Mouse (Mus musculus) C2C12 (cell line): ENCODE results near the gene Asb5. TPM values are rescaled to one million over a fixed set of nuclear protein-coding genes. Genes with fewer than 3 reads are reported as not detected.

ENCODE experiments used
- H3K27me3 ChIP-seq: one replicate; pipeline ENCODE4 v1.6.1; 2011; ENCODE audit not compliant: control insufficient read depth, insufficient read depth, insufficient read length
- H3K36me3 ChIP-seq: one replicate; pipeline ENCODE4 v1.6.1; 2011; ENCODE audit not compliant: control insufficient read depth, insufficient read depth
- H3K4me3 ChIP-seq: one replicate; pipeline ENCODE4 v1.5.1; 2011; ENCODE audit warnings: mild to moderate bottlenecking, control low read depth; ENCODE audit not compliant: poor library complexity, insufficient read depth, severe bottlenecking
- H3K79me2 ChIP-seq: one replicate; pipeline ENCODE4 v1.6.1; 2011; ENCODE audit not compliant: control insufficient read depth, insufficient read depth
- H3K79me3 ChIP-seq: one replicate; pipeline ENCODE4 v1.6.1; 2011; ENCODE audit warnings: low read depth, control low read depth
- H3ac ChIP-seq: one replicate; pipeline ENCODE3; 2011; ENCODE audit warnings: low read depth; ENCODE audit not compliant: control insufficient read depth, insufficient read length
- CEBPB ChIP-seq: IDR thresholded peaks from one replicate; pipeline ENCODE4 v1.6.1; 2011; ENCODE audit warnings: low read depth, mild to moderate bottlenecking, control low read depth, moderate library complexity
- CTCF ChIP-seq: IDR thresholded peaks from one replicate; pipeline ENCODE4 v1.5.1; 2011; ENCODE audit not compliant: control insufficient read depth, insufficient read depth, insufficient read length
- FOSL1 ChIP-seq: IDR thresholded peaks from one replicate; pipeline ENCODE4 v1.8.0; 2011; ENCODE audit warnings: mild to moderate bottlenecking, low read length; ENCODE audit not compliant: poor library complexity, insufficient read depth, severe bottlenecking
- MAX ChIP-seq: IDR thresholded peaks from one replicate; pipeline ENCODE4 v1.6.1; 2011; ENCODE audit warnings: mild to moderate bottlenecking, control low read depth
- MYOD1 ChIP-seq: IDR thresholded peaks from one replicate; pipeline ENCODE4 v1.6.1; 2011; ENCODE audit warnings: low read depth; ENCODE audit not compliant: control insufficient read depth, insufficient read length
- MYOG ChIP-seq: IDR thresholded peaks from one replicate; pipeline ENCODE4 v1.6.1; 2011; ENCODE audit not compliant: control insufficient read depth, insufficient read length; ENCODE audit errors: extremely low read depth
- USF1 ChIP-seq: IDR thresholded peaks from one replicate; pipeline ENCODE4 v1.6.1; 2011; ENCODE audit warnings: low read depth, mild to moderate bottlenecking, control low read depth, moderate library complexity
- polyA plus RNA-seq: library from polyadenylated mRNA; unstranded; fragments of >200 nt; fragmentation: generic; extraction: Trizol; gene quantifications from one replicate; pipeline ENCODE4 v1.2.1, GENCODE M21; 2012; ENCODE audit warnings: missing spikeins

The Asb5 gene
- polyA plus RNA-seq, 1 experiment, result 146 TPM

GRCm38 (mm10) chr8:54550026-54550574, 20.7 kb downstream of the Asb5 start:
- Histone ChIP-seq H3K36me3 (no peaks in the 10 kb centered on the region), H3K4me3 (peak overlapping the region; percentile 41), H3K79me3 (peaks cover 34% of the 10 kb centered on the region), H3K27me3 (no peaks in the 10 kb centered on the region), H3K79me2 (peaks cover 49% of the 10 kb centered on the region), H3ac (peak overlapping the region; percentile 22)
- TF ChIP-seq MAX, result no peak
- TF ChIP-seq MYOD1, result peak; percentile 74
- TF ChIP-seq FOSL1, result no peak
- TF ChIP-seq MYOG, result no peak
- TF ChIP-seq USF1, result no peak
- TF ChIP-seq CEBPB, result peak; percentile 79
- no peak for TF ChIP-seq CTCF

GRCm38 (mm10) chr8:54554921-54555320, 25.5 kb downstream of the Asb5 start:
- no peak overlapping the region for H3K4me3 ChIP-seq
- peaks cover 94% of the 10 kb centered on the region for H3K79me2 ChIP-seq
- H3K27me3 ChIP-seq, result no peaks in the 10 kb centered on the region
- H3ac ChIP-seq, result no peak overlapping the region
- TF ChIP-seq MYOG, result no peak
- H3K36me3 ChIP-seq, result peaks cover 1% of the 10 kb centered on the region
- peaks cover 68% of the 10 kb centered on the region for H3K79me3 ChIP-seq

GRCm38 (mm10) chr8:54562137-54562536, 32.8 kb downstream of the Asb5 start:
- no peak for TF ChIP-seq CEBPB
- TF ChIP-seq MAX, result no peak
- TF ChIP-seq MYOD1, result no peak
- no peak for TF ChIP-seq USF1
- no peak for TF ChIP-seq CTCF
- TF ChIP-seq MYOG, result no peak
- no peak for TF ChIP-seq FOSL1
- peaks cover 50% of the 10 kb centered on the region for H3K79me3 ChIP-seq

GRCm38 (mm10) chr8:54565181-54565580, 35.8 kb downstream of the Asb5 start:
- Histone ChIP-seq H3K79me3 (peaks cover 50% of the 10 kb centered on the region), H3K36me3 (peaks cover 27% of the 10 kb centered on the region), H3ac (no peak overlapping the region), H3K4me3 (no peak overlapping the region), H3K79me2 (peaks cover 91% of the 10 kb centered on the region), H3K27me3 (no peaks in the 10 kb centered on the region)
- no peak for TF ChIP-seq CTCF

More at GRCm38 (mm10) chr8:54562137-54562536, 32.8 kb downstream of the Asb5 start:
- Histone ChIP-seq H3K79me2 (peaks cover 92% of the 10 kb centered on the region), H3K27me3 (no peaks in the 10 kb centered on the region), H3K4me3 (no peak overlapping the region), H3ac (no peak overlapping the region), H3K36me3 (peaks cover 26% of the 10 kb centered on the region)

GRCm38 (mm10) chr8:54565603-54566260, 36.4 kb downstream of the Asb5 start:
- Histone ChIP-seq H3K79me2 (peaks cover 91% of the 10 kb centered on the region), H3K79me3 (peaks cover 48% of the 10 kb centered on the region), H3K36me3 (peaks cover 27% of the 10 kb centered on the region), H3ac (no peak overlapping the region), H3K4me3 (no peak overlapping the region), H3K27me3 (no peaks in the 10 kb centered on the region)
- no peak for TF ChIP-seq MAX
- no peak for TF ChIP-seq USF1
- no peak for TF ChIP-seq MYOG
- TF ChIP-seq MYOD1, result no peak
- TF ChIP-seq CEBPB, result no peak
- no peak for TF ChIP-seq FOSL1
- no peak for TF ChIP-seq CTCF

GRCm38 (mm10) chr8:54567168-54567567, 37.8 kb downstream of the Asb5 start:
- peaks cover 89% of the 10 kb centered on the region for H3K79me2 ChIP-seq
- TF ChIP-seq MYOD1 (no peak), USF1 (no peak), CEBPB (no peak), CTCF (no peak), MAX (no peak), FOSL1 (no peak), MYOG (no peak)
- H3K36me3 ChIP-seq, result peaks cover 27% of the 10 kb centered on the region
- H3K27me3 ChIP-seq, result no peaks in the 10 kb centered on the region
- H3K79me3 ChIP-seq, result peaks cover 46% of the 10 kb centered on the region
- no peak overlapping the region for H3K4me3 ChIP-seq
- H3ac ChIP-seq, result no peak overlapping the region
